ENCODE assay signal across 17 mouse cellular contexts in the genomic region with DNA sequence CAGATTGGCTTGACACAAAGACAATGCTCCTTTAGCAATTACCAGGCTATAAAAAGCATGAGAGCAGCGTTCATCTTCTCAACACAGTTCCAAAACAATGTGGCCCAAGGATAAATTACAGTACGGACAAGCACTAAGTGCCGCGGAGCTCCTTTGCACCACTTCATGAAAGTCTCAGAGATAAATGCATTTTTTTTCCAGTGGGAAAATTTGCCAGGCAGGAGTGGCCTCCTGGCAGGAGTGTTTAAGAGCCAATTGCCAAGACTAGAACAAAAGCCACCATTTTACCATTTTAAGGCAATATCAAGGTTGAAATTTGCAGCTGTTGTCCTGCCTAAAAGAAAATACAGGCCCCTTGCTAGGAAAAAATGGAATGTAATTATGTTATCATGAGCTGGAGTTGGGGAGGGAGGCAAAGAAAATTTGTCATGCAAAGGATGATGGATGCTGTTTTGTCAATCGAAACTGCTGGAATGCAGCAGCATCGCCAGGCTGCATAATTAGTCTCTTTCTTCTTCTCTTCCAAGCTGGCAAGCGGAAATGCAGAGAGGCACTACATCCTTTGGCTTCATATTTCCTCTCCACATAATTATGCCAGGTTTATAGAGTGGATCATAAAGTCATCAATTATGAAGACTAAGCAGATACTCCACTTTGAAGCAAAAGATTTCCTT. TPM values are rescaled to one million over a fixed set of nuclear protein-coding genes. Genes with fewer than 3 reads are reported as not detected.
A peak's percentile ranks its signal among the peaks of the same experiment; 100 is the strongest.
DNase-seq lines count a peak whose midpoint lies in the region; ATAC-seq and TF ChIP-seq lines count a peak whose summit lies in the region.
"Had no signal": no experiment of that assay in that cellular context is flagged by ENCODE, and none has a peak within 500 bp of the region (broad histone marks: within the 10 kb centered on the region; RNA-seq: fewer than 3 reads in every experiment).

No protein-coding gene starts in this region.

- H3K4me3 ChIP-seq in intestine, embryonic 14.5 days (ENCODE audit: low read depth, low read length), result no peak overlapping the region
- no peak overlapping the region for H3K4me3 ChIP-seq in intestine, postnatal 0 days (ENCODE audit: low read depth, low read length)
- H3K4me3 ChIP-seq in forebrain, embryonic 14.5 days (ENCODE audit: low read depth, low read length), result no peak overlapping the region
- no peak overlapping the region for H3K4me3 ChIP-seq in lung, postnatal 0 days (ENCODE audit: low read depth, low read length)
- H3K4me3 ChIP-seq: limb, embryonic 13.5 days had no signal

- no peaks in the 10 kb centered on the region for H3K27me3 ChIP-seq in intestine, embryonic 14.5 days (replicated peaks; ENCODE audit: control insufficient read depth, insufficient read depth, low read length)
- H3K27me3 ChIP-seq in intestine, postnatal 0 days (replicated peaks; ENCODE audit: control insufficient read depth, insufficient read depth, low read length), result no peaks in the 10 kb centered on the region
- no peaks in the 10 kb centered on the region for H3K27me3 ChIP-seq in forebrain, embryonic 14.5 days (replicated peaks; ENCODE audit: control insufficient read depth, insufficient read depth, low read length)
- H3K27me3 ChIP-seq in lung, postnatal 0 days (replicated peaks; ENCODE audit: insufficient read depth, low read length), result no peaks in the 10 kb centered on the region
- H3K27me3 ChIP-seq: limb, embryonic 13.5 days had no signal

- DNase-seq in intestine, embryonic 14.5 days (ENCODE audit: low spot score), result no peak
- peak; percentile 76 for DNase-seq in Muller cell, postnatal 12 days (ENCODE audit: inconsistent ontology term)
- DNase-seq in forebrain, embryonic 14.5 days (ENCODE audit: low spot score), result peak; percentile 61
- DNase-seq in retina, embryonic 14.5 days (ENCODE audit: low spot score), result peak; percentile 7
- DNase-seq in adrenal gland, postnatal 36 days, result no peak
- no peak for DNase-seq in lung, postnatal 0 days (ENCODE audit: low spot score)
- DNase-seq: cerebellum, adult 2 months; heart, adult 18-20 months; kidney, adult 18-20 months; kidney, postnatal 36 days; liver, postnatal 0 days; right cerebral cortex, adult 18-20 months; spleen, adult 18-20 months had no signal

- no peak for TF ChIP-seq EP300 in lung, postnatal 0 days (IDR thresholded peaks at IDR 0.05)

- ATAC-seq in intestine, embryonic 14.5 days (replicated peaks; ENCODE audit: low FRiP score, low TSS enrichment, low read depth), result no peak
- ATAC-seq in intestine, postnatal 0 days, result no peak
- ATAC-seq in forebrain, embryonic 14.5 days, result no peak
- ATAC-seq in lung, postnatal 0 days, result no peak
- ATAC-seq: CD4-positive, CD25-positive, alpha-beta regulatory T cell, adult 4 months; liver, postnatal 0 days had no signal

- H3K4me1 ChIP-seq in intestine, embryonic 14.5 days (replicated peaks; ENCODE audit: control insufficient read depth, insufficient read depth, low read length), result peaks cover 19% of the 10 kb centered on the region
- H3K4me1 ChIP-seq in intestine, postnatal 0 days (replicated peaks; ENCODE audit: control insufficient read depth, insufficient read depth, low read length), result no peaks in the 10 kb centered on the region
- H3K4me1 ChIP-seq in forebrain, embryonic 14.5 days (ENCODE audit: control insufficient read depth, insufficient read depth, low read length), result peaks cover 4% of the 10 kb centered on the region; the same call in 1 of the 2 replicates
- no peaks in the 10 kb centered on the region for H3K4me1 ChIP-seq in lung, postnatal 0 days (ENCODE audit: insufficient read depth, low read depth, low read length)
- H3K4me1 ChIP-seq: limb, embryonic 13.5 days had no signal

- no peak for TF ChIP-seq CTCF in intestine, postnatal 0 days (IDR thresholded peaks at IDR 0.05; ENCODE audit: low read depth)
- TF ChIP-seq CTCF in lung, postnatal 0 days (IDR thresholded peaks at IDR 0.05), result no peak

- no peak overlapping the region for H3K9ac ChIP-seq in intestine, embryonic 14.5 days (ENCODE audit: low read length)
- H3K9ac ChIP-seq in intestine, postnatal 0 days (ENCODE audit: low read depth, low read length), result no peak overlapping the region
- H3K9ac ChIP-seq in forebrain, embryonic 14.5 days (ENCODE audit: low read length), result no peak overlapping the region
- H3K9ac ChIP-seq in lung, postnatal 0 days (replicated peaks; ENCODE audit: low read depth), result no peak overlapping the region
- H3K9ac ChIP-seq: limb, embryonic 13.5 days; liver, postnatal 0 days had no signal

- WGBS in intestine, embryonic 14.5 days, result 30% methylated on average over 7 of the region's 7 CpGs
- 52% methylated on average over 7 of the region's 7 CpGs for WGBS in intestine, postnatal 0 days
- 16% methylated on average over 7 of the region's 7 CpGs for WGBS in forebrain, embryonic 14.5 days
- 38% methylated on average over 7 of the region's 7 CpGs for WGBS in lung, postnatal 0 days

- H3K9me3 ChIP-seq in intestine, embryonic 14.5 days (ENCODE audit: control insufficient read depth, low read length), result no peaks in the 10 kb centered on the region
- H3K9me3 ChIP-seq in intestine, postnatal 0 days (ENCODE audit: control insufficient read depth), result no peaks in the 10 kb centered on the region
- no peaks in the 10 kb centered on the region for H3K9me3 ChIP-seq in forebrain, embryonic 14.5 days (replicated peaks; ENCODE audit: control insufficient read depth, low read length)
- H3K9me3 ChIP-seq in lung, postnatal 0 days (ENCODE audit: low read length), result no peaks in the 10 kb centered on the region

- H3K4me2 ChIP-seq in intestine, embryonic 14.5 days (ENCODE audit: low read length), result no peak overlapping the region
- H3K4me2 ChIP-seq in intestine, postnatal 0 days (replicated peaks; ENCODE audit: low read depth), result no peak overlapping the region
- H3K4me2 ChIP-seq in forebrain, embryonic 14.5 days (ENCODE audit: low read length), result no peak overlapping the region
- H3K4me2 ChIP-seq in lung, postnatal 0 days (replicated peaks; ENCODE audit: low read depth, low read length), result no peak overlapping the region
- H3K4me2 ChIP-seq: limb, embryonic 13.5 days had no signal

- H3K36me3 ChIP-seq in intestine, embryonic 14.5 days (ENCODE audit: control insufficient read depth, insufficient read depth, low read length), result no peaks in the 10 kb centered on the region
- H3K36me3 ChIP-seq in intestine, postnatal 0 days (ENCODE audit: control insufficient read depth, insufficient read depth), result no peaks in the 10 kb centered on the region
- H3K36me3 ChIP-seq in forebrain, embryonic 14.5 days (ENCODE audit: control insufficient read depth, insufficient read depth, low read length), result no peaks in the 10 kb centered on the region
- no peaks in the 10 kb centered on the region for H3K36me3 ChIP-seq in lung, postnatal 0 days (ENCODE audit: insufficient read depth, low read length)
- H3K36me3 ChIP-seq: limb, embryonic 13.5 days had no signal

- peak overlapping the region; percentile 36; the same call in 1 of the 2 replicates for H3K27ac ChIP-seq in intestine, embryonic 14.5 days (ENCODE audit: low read depth)
- H3K27ac ChIP-seq in intestine, postnatal 0 days (ENCODE audit: low read depth, low read length), result no peak overlapping the region
- H3K27ac ChIP-seq in forebrain, embryonic 14.5 days (ENCODE audit: low read depth, low read length), result no peak overlapping the region; the same call in 1 of the 2 replicates
- no peak overlapping the region for H3K27ac ChIP-seq in lung, postnatal 0 days (ENCODE audit: low read length)
- H3K27ac ChIP-seq: limb, embryonic 13.5 days had no signal

RNA-seq across cellular contexts. Expression of gene Mgll, which starts 40.7 kb away (rescaled TPM):
- polyA plus RNA-seq in intestine, embryonic 14.5 days (2014; fragmentation: Nextera tagmentation; extraction: Ambion mirVana), result 88.3 and 94.2 TPM in 2 replicates
- polyA plus RNA-seq in intestine, postnatal 0 days (2015; fragmentation: Nextera tagmentation; extraction: Ambion mirVana), result 65.4 and 78.2 TPM in 2 replicates
- polyA plus RNA-seq in forebrain, embryonic 14.5 days (2014; fragmentation: Nextera tagmentation; extraction: Ambion mirVana), result 19.3 and 23.1 TPM in 2 replicates
- total RNA-seq in adrenal gland, postnatal 36 days (2021), result 100 to 1,000 TPM; 160 to 194 TPM
- 123 and 131 TPM in 2 replicates for polyA plus RNA-seq in lung, postnatal 0 days (2015; fragmentation: Nextera tagmentation; extraction: Ambion mirVana)

RNA-seq across cellular contexts. Expression of gene Kbtbd12, which starts 45.8 kb away (rescaled TPM):
- 0.26 TPM in 1 of 2 replicates, not detected in the other for polyA plus RNA-seq in intestine, embryonic 14.5 days (2014; fragmentation: Nextera tagmentation; extraction: Ambion mirVana)
- polyA plus RNA-seq in intestine, postnatal 0 days (2015; fragmentation: Nextera tagmentation; extraction: Ambion mirVana), result 0.12 and 0.27 TPM in 2 replicates
- 0.20 TPM in 1 of 2 replicates, not detected in the other for polyA plus RNA-seq in forebrain, embryonic 14.5 days (2014; fragmentation: Nextera tagmentation; extraction: Ambion mirVana)
- total RNA-seq in adrenal gland, postnatal 36 days (2021), result 1 to 10 TPM in 1 of 2 experiments, under 1 TPM in 1; 0.46 to 3.3 TPM
- 0.42 and 0.97 TPM in 2 replicates for polyA plus RNA-seq in lung, postnatal 0 days (2015; fragmentation: Nextera tagmentation; extraction: Ambion mirVana)
- polyA plus RNA-seq: CD4-positive, CD25-positive, alpha-beta regulatory T cell, adult 4 months; neural tube, embryonic 11.5 days had no signal

Comparison
In these comparisons a context has a peak if more than half of its experiments do, and no peak if none do; other contexts are left out.
1. DNase-seq: peak in Muller cell, postnatal 12 days (single experiment), forebrain, embryonic 14.5 days (single experiment) and retina, embryonic 14.5 days (single experiment); none in intestine, embryonic 14.5 days (single experiment), adrenal gland, postnatal 36 days (0 of 2) and lung, postnatal 0 days (single experiment).